Mouse (Mus musculus) erythroid progenitor cell, adult 5-6 weeks (primary cell): ENCODE results near the gene Grhpr. TPM values are rescaled to one million over a fixed set of nuclear protein-coding genes. Genes with fewer than 3 reads are reported as not detected.
A peak's percentile ranks its signal among the peaks of the same experiment; 100 is the strongest.
"Not testable (repeated sequence)": the region's sequence is repeated elsewhere in the genome, so short reads cannot be mapped to it uniquely, and the experiment has no call there.

ENCODE experiments used
- ATAC-seq: replicated peaks from 2 replicates; pipeline ENCODE4 v1.8.0; 2016; ENCODE audit warnings: moderate number of reproducible peaks, mild to moderate bottlenecking, moderate TSS enrichment, inconsistent platforms; ENCODE audit not compliant: poor library complexity, low FRiP score, severe bottlenecking
- total RNA-seq, 2 experiments: library from RNA; stranded (forward) in 1 of 2; stranded (reverse) in 1 of 2; fragments of 150-400 nt in 1 of 2; fragments of 186-747, 209-891 nt in 1 of 2; gene quantifications; 2 replicates each; pipeline versions ENCODE4 v1.2.3 to v1.2.4; 2015 to 2017; ENCODE audit warnings: low replicate concordance in 2 of 2

The Grhpr gene
- total RNA-seq, 2 experiments from 2014 or later: 14.9 TPM; not detected in 1

DNA sequence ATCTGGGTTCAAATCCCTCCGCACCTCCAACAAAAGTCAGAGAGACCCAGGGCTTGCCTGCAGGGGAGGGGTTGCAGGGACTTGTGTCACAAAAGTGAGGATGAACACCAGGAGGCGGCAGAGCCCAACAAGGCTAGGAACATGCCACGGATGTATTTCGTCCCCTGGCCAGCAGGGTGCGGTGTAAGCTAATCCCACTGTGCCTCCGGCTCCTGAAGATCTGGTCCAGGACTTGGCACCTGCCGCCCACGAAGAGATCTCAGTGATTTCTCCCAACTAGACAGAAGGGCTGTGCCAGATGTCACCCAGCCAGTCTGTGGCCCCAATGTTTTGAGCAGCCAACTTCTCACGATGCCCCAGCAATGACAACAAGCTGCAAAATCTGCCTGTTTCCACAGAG, 7.7 kb upstream of the Grhpr start:
- ATAC-seq: peak; percentile 95

DNA sequence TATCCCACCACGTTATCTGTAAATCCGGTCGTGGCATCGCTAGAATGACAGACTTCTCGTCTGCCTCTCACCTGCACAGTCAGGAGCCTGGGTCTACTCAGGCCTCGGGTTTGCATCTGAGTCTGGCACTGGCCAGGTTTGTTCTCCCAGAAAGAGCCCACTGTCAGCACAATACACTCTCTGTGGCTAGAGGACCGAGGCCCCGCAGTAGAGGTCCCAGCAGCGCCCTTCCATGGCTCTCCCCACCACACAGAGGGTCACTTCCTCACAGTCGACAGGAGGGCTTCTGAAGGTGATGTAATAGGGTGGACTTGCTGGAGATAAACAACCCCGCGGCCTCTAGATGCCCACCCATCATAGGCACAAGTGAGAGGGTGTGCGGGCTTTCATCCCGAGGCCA, 7.3 kb upstream of the Grhpr start:
- peak; percentile 45 for ATAC-seq

DNA sequence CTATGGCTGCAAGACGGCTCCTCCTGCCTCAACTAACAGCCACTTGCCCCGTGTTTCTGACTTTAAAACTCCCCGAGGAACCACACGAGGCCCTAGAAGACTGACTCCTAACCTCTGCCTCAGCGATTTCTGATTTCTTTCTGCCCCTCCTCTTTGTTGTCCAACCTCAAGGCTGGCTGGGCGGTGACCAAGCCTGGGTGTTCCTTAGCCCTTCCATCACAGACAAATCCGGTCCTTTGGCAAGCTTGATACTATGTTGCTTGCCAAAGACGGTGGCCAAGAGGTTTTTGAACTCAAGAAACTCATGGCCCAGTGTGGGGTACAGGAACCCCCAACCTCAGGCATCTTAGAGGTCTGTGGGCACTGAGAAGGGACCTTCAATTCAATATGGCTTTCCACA, 6.9 kb upstream of the Grhpr start:
- no peak for ATAC-seq

DNA sequence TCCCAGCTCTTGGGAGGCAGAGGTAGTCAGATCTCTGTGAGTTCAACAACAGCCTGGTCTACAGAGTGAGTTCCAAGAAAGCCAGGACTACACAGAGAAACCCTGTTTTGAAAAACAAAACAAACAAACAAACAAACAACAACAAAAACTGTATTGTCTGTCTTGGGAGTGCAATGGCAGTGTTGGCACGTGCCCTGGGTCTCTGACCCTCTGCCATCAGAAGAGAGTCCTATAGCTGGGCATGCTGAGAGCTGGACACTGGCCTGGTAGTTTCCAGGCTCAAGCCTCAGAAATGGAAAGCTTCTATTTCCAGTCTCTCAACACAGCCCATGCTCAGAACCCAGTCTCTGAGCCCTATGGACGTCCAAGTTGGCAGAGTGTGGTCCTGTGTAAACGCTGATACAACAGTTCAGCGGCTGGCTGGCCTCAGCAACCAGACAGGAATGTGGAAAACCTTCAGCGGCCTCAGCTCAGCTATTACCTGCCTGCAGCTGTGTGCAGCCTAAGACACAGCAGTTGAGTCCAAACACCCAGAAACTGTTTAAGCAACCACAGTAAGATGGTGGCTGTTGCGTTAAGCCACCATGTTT, 5.1 kb upstream of the Grhpr start:
- no peak for ATAC-seq

DNA sequence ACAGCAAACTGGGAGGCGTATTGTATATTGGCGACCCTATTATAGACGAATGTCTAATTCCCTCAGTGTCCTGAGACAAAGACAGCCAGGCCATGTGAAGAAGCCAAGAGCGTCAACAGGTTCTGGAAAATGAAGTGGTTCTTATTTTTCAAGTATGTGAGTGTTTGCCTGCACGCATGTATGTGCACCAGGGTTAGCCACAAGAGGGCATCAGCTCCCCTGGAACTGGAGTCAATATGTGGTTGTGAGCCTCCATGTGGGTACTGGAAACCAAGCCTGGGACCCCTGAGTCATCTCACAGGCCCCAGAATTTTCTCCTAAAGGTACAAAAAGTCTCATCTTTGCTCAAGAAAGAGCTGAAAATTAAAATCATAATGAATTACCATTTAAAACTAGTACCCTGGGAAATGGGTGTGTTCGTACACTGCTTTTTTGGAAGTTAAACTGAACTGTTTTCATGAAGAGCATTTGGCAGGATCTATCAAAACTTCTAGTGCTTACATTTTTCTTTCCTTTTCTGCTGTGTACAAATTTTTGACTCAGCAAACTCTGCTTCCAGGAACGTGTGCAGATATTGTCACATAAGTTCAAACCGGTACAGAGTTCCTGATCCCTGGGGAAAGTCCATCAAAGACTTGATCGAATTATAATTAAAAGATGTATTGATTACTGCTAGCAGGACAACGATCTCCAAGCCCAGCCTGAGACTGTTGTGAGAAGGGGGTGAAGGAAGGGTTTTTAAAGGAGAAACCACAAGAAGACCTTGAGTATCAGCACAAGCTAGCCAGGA, 4.1 kb upstream of the Grhpr start:
- no peak for ATAC-seq

DNA sequence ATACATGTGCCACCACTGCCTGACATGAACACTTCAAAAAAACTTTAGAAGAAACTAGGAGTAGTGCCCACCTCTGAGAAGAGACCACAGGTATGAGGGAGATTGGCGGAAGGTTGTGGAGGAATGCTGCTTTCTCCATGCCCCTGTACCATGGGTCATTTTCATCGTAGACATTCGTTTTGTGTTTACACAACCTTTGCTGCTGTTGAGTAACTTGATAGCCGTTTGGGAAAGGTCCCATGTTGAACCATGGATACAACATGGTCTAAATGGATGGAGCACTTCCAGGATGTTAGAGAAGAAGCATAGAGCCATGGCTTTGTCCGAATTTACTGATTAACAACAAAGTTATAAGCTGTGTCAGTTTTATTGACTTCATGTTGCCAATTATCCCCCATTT, 3.0 kb upstream of the Grhpr start:
- no peak for ATAC-seq

DNA sequence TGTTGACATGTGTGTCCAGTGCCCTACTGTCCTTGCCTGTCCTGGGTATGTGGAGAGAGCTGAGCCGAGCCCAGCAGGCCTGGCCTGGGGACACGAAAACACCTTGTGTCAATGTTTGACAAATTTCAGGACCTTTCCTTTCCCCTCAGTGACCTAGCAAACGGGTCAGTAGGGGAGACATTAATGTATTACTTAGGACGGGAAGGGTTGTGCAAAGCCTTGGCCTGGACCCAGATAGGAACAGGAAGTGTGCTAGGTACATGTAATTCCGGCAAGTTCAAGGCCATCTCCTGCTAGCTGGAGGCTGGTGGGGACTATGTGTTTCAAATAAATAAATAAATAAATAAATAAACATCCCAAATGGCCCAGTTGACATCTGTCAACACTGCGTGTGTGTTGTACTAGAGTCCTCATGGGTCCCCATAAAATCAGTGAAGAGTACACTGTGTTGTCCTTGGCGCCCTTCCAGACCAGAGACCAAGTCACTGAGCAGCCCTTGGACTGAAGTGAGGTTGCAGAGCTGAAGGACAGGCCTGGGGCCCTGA, 1.3 kb upstream of the Grhpr start:
- no peak for ATAC-seq

DNA sequence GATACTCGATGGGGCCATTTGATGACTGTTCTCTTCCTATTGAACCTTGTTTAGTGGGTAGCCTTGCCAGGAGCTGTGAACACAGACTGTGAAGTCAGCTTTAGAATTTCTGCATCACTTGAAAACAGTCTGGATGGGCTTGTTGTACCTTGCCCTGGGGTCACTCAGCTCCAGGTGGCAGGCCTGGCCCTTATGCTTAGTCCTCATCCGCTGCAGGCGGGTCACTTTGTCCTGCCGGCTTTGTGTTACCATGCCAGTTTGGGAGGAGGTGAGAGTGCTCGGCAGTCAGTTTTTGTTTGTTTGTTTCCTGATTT, 736 bp downstream of the Grhpr start:
- no peak for ATAC-seq

DNA sequence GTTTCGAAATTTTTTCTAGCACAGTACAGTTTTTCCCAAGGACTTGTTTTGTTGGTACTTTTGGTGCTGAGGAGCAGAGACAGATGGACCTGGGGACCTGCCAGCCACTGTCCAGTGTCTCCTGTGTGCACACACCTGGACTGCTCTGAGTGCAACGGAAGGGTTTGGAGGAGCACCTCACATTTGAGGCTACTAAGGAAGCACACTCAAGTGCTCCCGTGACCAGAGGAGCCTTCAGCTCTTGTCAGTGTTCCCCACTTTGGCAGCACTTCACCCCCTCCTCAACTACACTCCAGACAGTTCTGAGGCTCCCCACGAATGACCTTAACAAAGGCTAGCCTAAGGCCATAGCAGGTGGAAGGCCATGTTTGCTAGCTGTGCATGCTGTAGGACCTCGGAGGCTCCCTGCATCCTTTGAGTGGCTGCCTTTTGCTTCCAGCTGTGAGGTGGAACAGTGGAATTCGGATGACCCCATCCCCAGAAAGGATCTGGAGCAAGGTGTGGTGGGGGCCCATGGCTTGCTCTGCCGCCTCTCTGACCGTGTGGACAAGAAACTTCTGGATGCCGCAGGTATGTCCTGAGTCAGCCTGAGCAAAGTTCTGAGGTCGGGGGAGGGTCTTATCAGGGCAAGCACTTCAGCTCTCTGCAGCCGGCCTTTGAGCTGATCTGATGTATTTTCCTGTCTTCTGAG, 1.4 kb downstream of the Grhpr start:
- ATAC-seq: no peak

DNA sequence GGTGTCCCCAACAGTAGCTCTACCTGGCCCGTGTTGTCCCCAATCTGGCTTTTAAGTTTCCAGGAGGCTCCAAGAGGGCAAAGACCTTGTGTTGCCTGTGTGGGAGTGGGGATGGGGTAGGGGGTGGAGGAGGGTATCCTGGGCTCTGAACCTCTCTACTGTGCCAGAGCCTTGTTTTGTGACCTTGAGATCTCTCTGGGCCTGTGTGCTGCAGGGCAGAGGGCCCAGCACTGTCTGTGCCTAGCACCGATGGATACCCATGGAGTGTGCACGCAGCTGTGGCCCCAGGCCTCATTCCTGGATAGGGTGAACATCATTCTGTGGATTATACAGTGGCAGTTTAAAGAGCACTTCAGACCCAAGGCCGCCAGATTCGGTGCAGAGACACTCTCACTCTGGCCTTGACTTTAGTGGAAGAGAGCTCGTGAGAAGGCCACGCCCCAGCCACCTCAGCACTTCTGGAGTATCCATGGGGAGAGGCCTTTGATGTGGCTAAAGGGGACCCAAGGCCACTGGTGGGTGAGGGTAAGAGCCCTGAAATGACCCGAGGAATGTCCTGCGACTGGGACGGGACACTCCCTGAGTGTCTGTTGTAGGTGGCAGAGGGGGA, 2.0 kb downstream of the Grhpr start:
- no peak for ATAC-seq

DNA sequence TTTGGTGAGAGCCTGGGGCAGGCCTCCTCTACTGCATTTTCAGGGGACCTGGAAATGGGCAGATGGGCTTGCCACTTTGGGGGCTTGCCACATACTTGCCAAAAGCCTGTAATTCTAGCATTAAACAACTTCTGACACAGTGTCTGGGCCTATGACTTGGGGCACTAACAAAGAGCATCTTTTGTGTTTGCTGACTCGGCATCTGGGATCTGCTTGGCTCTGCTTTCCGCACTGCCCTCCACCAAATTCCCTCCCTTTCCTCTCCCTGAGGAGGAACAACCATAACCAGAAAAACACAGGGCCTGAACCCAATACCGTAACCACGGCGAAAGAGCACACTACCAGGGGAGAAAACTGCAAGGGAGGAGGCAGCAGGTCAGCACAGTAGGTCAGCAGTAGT, 9.4 kb downstream of the Grhpr start:
- ATAC-seq: no peak

DNA sequence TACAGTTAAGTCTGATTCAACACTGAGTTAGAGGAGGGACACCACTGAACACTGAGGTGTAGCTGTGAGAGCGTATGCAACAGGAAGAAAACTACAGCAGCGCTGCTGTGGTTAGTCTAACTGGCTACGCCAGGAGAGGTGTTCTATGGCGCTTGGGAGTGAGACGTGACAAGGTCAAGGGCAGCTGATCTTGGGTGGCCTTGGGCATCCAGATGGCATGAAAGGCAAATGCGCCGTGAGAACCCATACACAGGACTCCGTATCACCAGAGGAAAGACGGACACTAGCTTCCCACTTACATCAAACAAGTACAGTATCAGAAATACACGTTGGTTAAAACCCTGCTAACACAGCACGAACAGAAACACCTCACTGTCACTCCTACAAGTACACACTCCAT, 11.1 kb downstream of the Grhpr start:
- ATAC-seq: not testable (repeated sequence)

DNA sequence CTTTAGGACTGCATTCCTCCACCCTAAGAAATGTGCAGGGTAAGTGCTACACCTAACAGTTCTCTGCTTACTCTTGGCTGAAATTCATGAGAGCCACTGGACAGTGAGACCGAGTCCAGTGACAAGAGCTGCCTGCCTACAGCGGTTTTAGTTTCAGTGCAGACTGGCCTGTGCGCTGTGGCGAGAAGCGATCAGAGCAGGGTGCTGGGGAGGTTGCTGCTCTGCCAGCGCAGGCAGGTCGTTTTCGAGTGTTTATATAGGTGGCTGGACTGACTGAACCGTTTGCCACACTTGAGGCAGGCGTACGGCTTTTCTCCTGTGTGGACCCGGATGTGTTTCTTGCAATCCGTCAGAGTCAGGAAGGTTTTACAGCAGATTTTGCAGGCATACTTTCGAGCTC, 12.0 kb downstream of the Grhpr start:
- ATAC-seq: not testable (repeated sequence)

DNA sequence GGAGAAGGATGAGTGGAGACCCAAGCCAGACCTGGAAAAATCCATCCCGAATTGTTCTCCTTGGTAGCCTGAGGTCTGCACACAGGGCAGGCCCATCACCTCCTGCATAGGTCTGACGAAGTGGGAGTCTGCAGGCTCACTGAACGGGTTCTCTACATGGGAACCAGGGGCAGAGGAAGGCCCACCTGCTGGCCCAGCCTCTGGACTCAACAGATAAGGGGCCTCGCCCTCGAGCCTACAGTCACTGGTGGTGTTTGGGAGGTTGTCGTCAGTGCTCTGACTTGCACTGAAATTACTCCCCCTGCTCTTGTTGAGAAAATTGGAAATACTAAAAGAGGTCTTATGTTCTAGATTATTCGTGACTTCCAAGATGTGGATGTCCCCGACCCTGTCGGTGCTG, 12.7 kb downstream of the Grhpr start:
- peak; percentile 97 for ATAC-seq

DNA sequence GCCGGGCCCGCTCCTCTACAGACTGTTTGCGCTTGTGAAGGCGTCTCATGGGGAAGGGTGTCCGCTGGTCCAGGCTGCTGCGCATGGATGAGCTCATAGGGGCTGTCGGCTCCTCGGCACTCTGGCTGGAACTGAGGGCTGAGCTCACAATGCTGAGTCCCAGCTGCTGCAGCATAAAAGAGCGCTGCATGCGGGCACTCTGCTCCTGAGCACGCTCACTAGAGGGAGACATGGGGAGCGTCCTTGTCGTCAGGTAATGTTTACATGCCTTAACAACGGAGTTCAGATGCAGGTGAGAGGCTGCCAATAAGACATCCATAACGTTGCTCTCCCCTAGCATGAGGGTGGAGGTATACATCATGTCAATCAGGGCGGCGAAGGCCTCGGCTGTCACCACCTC, 13.6 kb downstream of the Grhpr start:
- ATAC-seq: no peak

DNA sequence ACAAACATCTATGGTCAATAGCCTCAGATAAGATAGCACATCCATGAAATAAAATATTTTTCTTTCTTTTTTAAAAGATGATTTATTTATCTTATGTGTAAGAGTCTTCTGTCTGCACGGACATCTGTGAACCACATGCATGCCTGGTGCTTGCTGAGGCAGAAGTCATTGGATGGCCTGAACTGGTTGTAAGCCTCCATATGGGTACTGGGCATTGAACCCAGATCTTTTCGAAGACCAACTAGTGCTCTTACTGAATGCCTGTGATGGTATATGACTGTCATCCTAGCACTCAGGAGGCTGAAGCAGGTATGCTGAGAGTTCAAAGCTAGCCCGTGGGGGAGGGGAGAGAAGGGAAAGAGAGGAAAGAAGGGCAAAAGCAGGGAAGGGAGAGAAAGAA, 16.9 kb downstream of the Grhpr start:
- ATAC-seq: no peak

DNA sequence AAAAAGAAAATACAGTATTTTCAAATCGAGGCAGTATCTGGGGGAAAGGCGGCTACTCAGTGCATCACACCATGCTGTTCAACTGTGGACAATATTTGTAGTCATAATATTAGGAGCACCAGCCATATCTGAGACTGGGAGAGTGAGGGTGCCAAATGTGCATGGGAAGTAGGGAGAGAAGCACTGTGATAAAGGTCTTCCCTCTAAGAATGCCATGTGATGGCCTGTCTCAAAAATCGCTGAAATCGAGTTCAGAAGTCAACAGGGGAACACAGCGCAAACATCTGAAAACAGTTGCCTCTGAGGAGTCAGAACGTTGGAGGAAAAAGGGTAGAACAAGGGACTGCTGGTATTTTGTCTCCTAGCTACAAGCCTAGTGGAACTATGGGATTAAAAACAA, 18.8 kb downstream of the Grhpr start:
- ATAC-seq: no peak

DNA sequence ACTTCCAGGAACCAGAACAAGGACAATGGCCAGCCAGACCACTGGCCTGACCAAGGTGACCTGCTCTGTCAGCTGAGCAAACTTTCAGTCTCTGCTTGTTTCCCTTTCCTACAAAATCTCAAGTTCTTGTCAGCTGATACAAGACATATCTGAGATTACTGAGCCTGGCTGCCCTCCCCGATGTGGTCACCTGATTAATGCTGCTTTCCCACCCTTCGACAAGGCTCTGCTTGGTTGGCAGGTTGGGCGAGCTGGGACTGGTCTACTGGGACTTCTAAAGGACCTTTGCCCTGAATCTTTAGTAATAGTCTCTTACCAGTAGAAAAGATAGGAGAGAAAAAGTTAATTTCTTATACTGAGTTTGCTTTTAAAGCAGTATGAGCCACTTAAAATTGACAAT, 24.3 kb downstream of the Grhpr start:
- no peak for ATAC-seq

DNA sequence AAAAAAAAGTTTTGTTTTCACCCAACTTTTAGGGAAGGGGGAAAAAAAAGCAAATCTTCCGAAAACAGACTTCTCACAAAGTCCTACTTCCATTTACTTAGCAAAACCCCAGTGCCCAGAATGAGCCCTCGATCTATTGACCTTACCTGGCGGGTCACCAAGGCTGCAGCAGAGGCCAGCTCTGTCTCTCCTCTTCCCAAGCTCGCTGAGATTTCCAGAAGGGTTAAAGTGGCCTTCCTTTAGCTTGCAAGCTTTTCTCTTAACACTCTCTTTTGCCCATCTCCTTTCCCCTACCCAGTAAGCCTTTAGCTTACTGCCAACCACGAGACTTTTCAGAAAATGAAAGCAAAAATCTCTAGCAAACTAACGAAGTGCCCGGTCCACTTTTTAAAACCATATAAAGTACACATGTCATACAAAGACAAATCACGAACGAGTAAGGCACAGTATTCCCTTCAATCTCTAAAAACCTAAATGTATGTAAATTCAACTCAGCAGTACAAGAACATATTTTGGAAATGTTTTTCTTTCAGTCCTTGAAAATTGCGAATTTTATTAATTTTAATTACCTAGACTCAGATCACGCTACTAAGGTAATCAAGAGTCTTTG, 29.7 kb downstream of the Grhpr start:
- no peak for ATAC-seq

DNA sequence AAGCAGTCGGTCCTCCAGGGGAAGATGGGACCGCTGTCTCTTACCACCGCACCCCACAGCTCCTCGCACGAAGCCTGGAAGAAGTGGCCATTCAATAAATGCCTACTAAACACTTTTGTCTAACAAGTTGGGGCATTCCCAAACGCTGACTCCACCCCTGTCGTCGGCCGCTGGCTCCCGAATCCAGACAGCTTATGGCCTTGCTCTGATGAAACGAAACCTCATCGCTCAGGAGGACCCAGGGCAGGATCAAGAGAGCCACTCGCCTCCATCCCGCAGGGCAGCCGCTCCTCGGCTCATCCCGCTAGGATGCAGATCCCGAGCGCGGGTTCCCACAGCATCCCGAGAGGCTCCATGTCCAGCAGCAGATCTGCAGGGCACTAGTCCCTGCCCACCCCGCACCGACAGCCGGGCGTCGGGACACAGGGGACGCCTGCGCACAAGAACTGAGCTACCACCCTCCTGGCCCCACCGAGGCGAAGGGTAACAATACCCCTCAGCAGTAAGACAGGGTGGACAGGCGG, 30.4 kb downstream of the Grhpr start:
- ATAC-seq: peak; percentile 33
